Mouse (Mus musculus) embryonic fibroblast, embryonic 13.5 days (primary cell): ENCODE data around the gene Syde2.

Experiments used
- CTCF ChIP-seq: IDR thresholded peaks from 2 replicates; pipeline ENCODE4 v1.5.1; 2011; ENCODE audit warnings: mild to moderate bottlenecking, control low read depth, low read length, moderate library complexity, borderline replicate concordance; ENCODE audit not compliant: insufficient read depth
- POLR2A ChIP-seq: IDR thresholded peaks from 2 replicates; pipeline ENCODE4 v1.6.1; 2011; ENCODE audit warnings: low read depth, mild to moderate bottlenecking, control low read depth, low read length, moderate library complexity

DNA sequence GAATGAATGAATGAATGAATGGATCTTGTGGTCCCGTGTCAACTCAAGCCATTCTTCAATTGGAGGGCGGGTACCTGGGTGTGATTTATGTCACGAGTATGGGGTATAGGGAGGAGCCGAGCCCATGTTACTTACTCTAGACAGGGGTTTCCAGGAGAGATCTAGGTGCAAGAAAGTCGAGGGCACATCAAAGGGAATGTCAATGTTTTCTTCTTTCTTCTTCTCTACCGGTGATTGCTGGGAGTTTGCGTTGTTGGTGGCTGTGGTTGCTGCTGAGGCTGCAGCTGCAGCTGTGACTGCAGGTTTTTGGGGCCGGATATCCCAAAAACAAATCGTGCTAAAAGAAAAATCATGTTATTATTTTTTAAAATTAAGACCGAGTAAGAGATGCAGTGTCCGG lies 75.5 kb downstream of the Syde2 start:
- TF ChIP-seq POLR2A: no peak
- no peak for TF ChIP-seq CTCF
